ENCODE assay signal across 8 mouse cellular contexts in the genomic region with DNA sequence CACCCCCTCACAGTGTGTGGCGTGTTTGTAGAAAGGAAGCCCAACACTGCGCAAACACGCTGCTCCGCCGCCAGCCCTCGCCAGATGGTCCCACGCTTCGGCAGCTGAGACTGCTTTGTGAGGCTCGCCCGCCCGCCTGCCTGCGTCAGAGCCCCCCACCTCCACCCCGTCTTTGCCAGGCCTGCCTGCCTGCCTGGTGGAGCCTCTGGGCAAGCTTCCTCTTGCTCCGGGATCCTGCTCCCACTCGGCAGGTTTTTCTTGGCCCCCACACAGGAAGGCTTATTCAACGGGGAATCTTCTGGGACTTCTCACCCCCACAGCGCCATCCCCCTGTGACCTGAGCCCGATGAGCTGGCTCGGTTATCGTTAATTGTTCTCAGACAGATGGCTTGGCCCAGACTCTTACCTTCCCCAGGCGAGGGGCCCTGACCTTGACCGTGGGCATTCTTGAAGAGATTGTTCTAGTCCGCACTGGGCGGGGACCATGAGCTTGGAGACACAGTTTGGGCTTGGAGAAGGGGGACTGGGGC. TPM values are rescaled to one million over a fixed set of nuclear protein-coding genes. Genes with fewer than 3 reads are reported as not detected.
DNase-seq lines count a peak whose midpoint lies in the region; ATAC-seq and TF ChIP-seq lines count a peak whose summit lies in the region.

No protein-coding gene starts in this region.

- no peak for TF ChIP-seq CTCF in heart, adult 2 months (IDR thresholded peaks at IDR 0.05)

- H3K27ac ChIP-seq in embryonic facial prominence, embryonic 13.5 days, result peak overlapping the region; percentile 94
- peak overlapping the region; percentile 73 for H3K27ac ChIP-seq in heart, adult 2 months
- peak overlapping the region; percentile 57 for H3K27ac ChIP-seq in kidney, embryonic 15.5 days
- H3K27ac ChIP-seq in limb, embryonic 11.5 days (replicated peaks; ENCODE audit: low read depth, low read length), result peak overlapping the region; percentile 70
- peak overlapping the region; percentile 87 for H3K27ac ChIP-seq in neural tube, embryonic 11.5 days (ENCODE audit: low read depth, low read length)

- H3K36me3 ChIP-seq in embryonic facial prominence, embryonic 13.5 days, result no peaks in the 10 kb centered on the region
- H3K36me3 ChIP-seq in heart, adult 2 months (ENCODE audit: control insufficient read depth, insufficient read depth, low read length), result no peaks in the 10 kb centered on the region
- no peaks in the 10 kb centered on the region for H3K36me3 ChIP-seq in kidney, embryonic 15.5 days
- no peaks in the 10 kb centered on the region for H3K36me3 ChIP-seq in limb, embryonic 11.5 days (ENCODE audit: control insufficient read depth, insufficient read depth, low read length)
- no peaks in the 10 kb centered on the region for H3K36me3 ChIP-seq in neural tube, embryonic 11.5 days (ENCODE audit: control insufficient read depth, insufficient read depth, low read length)

- TF ChIP-seq EP300 in heart, adult 2 months (IDR thresholded peaks at IDR 0.05; ENCODE audit: insufficient read depth, low read depth, low read length), result no peak

- TF ChIP-seq POLR2A in heart, adult 2 months (IDR thresholded peaks at IDR 0.05; ENCODE audit: insufficient read depth, low read depth, low read length), result no peak

- WGBS in embryonic facial prominence, embryonic 13.5 days, result 4% methylated on average over 24 of the region's 24 CpGs
- WGBS in heart, adult 2 months, result 6% methylated on average over 24 of the region's 24 CpGs
- WGBS in kidney, embryonic 15.5 days, result 6% methylated on average over 24 of the region's 24 CpGs
- 7% methylated on average over 24 of the region's 24 CpGs for WGBS in limb, embryonic 11.5 days
- 7% methylated on average over 24 of the region's 24 CpGs for WGBS in neural tube, embryonic 11.5 days

- H3K9ac ChIP-seq in embryonic facial prominence, embryonic 13.5 days, result peak overlapping the region; percentile 71
- peak overlapping the region; percentile 52 for H3K9ac ChIP-seq in heart, adult 2 months (ENCODE audit: low read depth, low read length)
- H3K9ac ChIP-seq in kidney, embryonic 15.5 days, result peak overlapping the region; percentile 36; the same call in 1 of the 2 replicates
- peak overlapping the region; percentile 67 for H3K9ac ChIP-seq in limb, embryonic 11.5 days (ENCODE audit: low read length)
- H3K9ac ChIP-seq in neural tube, embryonic 11.5 days (ENCODE audit: low read length), result peak overlapping the region; percentile 58

- H3K79me2 ChIP-seq in heart, adult 2 months (replicated peaks; ENCODE audit: control insufficient read depth, insufficient read depth, low read length), result no peaks in the 10 kb centered on the region

- intact Hi-C loops in heart, adult 2 months (cut with DNase I), result no loop called here

- peak; percentile 50 for DNase-seq in ovary, adult 18-20 months (ENCODE audit: low spot score)
- no peak for DNase-seq in ovary, postnatal 10 days (ENCODE audit: low spot score)
- DNase-seq in heart, adult 2 months, result peak; percentile 67 to 69
- DNase-seq in limb, embryonic 11.5 days (ENCODE audit: low spot score), result peak; percentile 84
- peak; percentile 85 for DNase-seq in neural tube, embryonic 11.5 days (ENCODE audit: low spot score)
- peak; percentile 92 for DNase-seq in thymus, postnatal 0 days (ENCODE audit: low spot score)

- no peaks in the 10 kb centered on the region for H3K9me3 ChIP-seq in embryonic facial prominence, embryonic 13.5 days
- H3K9me3 ChIP-seq in kidney, embryonic 15.5 days (replicated peaks), result no peaks in the 10 kb centered on the region
- no peaks in the 10 kb centered on the region for H3K9me3 ChIP-seq in limb, embryonic 11.5 days (ENCODE audit: control insufficient read depth, low read length)
- no peaks in the 10 kb centered on the region for H3K9me3 ChIP-seq in neural tube, embryonic 11.5 days (ENCODE audit: control insufficient read depth, low read length)

- peak overlapping the region; percentile 59 for H3K4me2 ChIP-seq in embryonic facial prominence, embryonic 13.5 days
- H3K4me2 ChIP-seq in kidney, embryonic 15.5 days, result peak overlapping the region; percentile 55
- peak overlapping the region; percentile 44 for H3K4me2 ChIP-seq in limb, embryonic 11.5 days (ENCODE audit: low read depth, severe bottlenecking)
- peak overlapping the region; percentile 33 for H3K4me2 ChIP-seq in neural tube, embryonic 11.5 days (ENCODE audit: low read depth)

- peaks cover 17% of the 10 kb centered on the region for H3K4me1 ChIP-seq in embryonic facial prominence, embryonic 13.5 days
- peaks cover 10% of the 10 kb centered on the region for H3K4me1 ChIP-seq in heart, adult 2 months (ENCODE audit: control insufficient read depth, insufficient read depth, low read length)
- H3K4me1 ChIP-seq in kidney, embryonic 15.5 days, result peaks cover 29% of the 10 kb centered on the region
- peaks cover 11% of the 10 kb centered on the region for H3K4me1 ChIP-seq in limb, embryonic 11.5 days (ENCODE audit: control insufficient read depth, insufficient read depth, low read length)
- H3K4me1 ChIP-seq in neural tube, embryonic 11.5 days (ENCODE audit: control insufficient read depth, insufficient read depth, low read length), result peaks cover 20% of the 10 kb centered on the region; the same call in 1 of the 2 replicates

- peak overlapping the region; percentile 33 for H3K4me3 ChIP-seq in embryonic facial prominence, embryonic 13.5 days
- H3K4me3 ChIP-seq in heart, adult 2 months, result no peak overlapping the region; the same call in 1 of the 2 replicates
- peak overlapping the region; percentile 25 for H3K4me3 ChIP-seq in kidney, embryonic 15.5 days (replicated peaks)
- peak overlapping the region; percentile 12; the same call in 1 of the 2 replicates for H3K4me3 ChIP-seq in limb, embryonic 11.5 days (ENCODE audit: low read depth, low read length)
- peak overlapping the region; percentile 8; the same call in 1 of the 2 replicates for H3K4me3 ChIP-seq in neural tube, embryonic 11.5 days (ENCODE audit: low read depth, low read length)

- H3K27me3 ChIP-seq in embryonic facial prominence, embryonic 13.5 days, result 0 out of 2 replicates have a peak, but pooled peaks cover 6% of the 10 kb centered on the region
- no peaks in the 10 kb centered on the region for H3K27me3 ChIP-seq in heart, adult 2 months (ENCODE audit: control insufficient read depth, insufficient read depth, low read length)
- H3K27me3 ChIP-seq in kidney, embryonic 15.5 days, result peaks cover 6% of the 10 kb centered on the region; the same call in 1 of the 2 replicates
- no peaks in the 10 kb centered on the region for H3K27me3 ChIP-seq in limb, embryonic 11.5 days (ENCODE audit: control insufficient read depth, insufficient read depth, low read length)
- H3K27me3 ChIP-seq in neural tube, embryonic 11.5 days (ENCODE audit: control insufficient read depth, insufficient read depth, low read length), result no peaks in the 10 kb centered on the region

- peak; percentile 77 for ATAC-seq in embryonic facial prominence, embryonic 13.5 days (ENCODE audit: insufficient number of reproducible peaks, insufficient read depth, low FRiP score, low TSS enrichment, low read depth)
- peak; percentile 52 for ATAC-seq in kidney, embryonic 15.5 days (replicated peaks; ENCODE audit: low FRiP score)
- peak; percentile 80 for ATAC-seq in limb, embryonic 11.5 days (ENCODE audit: insufficient number of reproducible peaks, low FRiP score, low TSS enrichment, low read depth)
- ATAC-seq in neural tube, embryonic 11.5 days (ENCODE audit: insufficient read depth, low FRiP score, low TSS enrichment), result peak; percentile 79

RNA-seq across cellular contexts. Expression of a gene that starts 37.0 kb away (rescaled TPM):
- 35.1 and 36.2 TPM in 2 replicates for polyA plus RNA-seq in embryonic facial prominence, embryonic 13.5 days (2015; fragmentation: Nextera tagmentation; extraction: Ambion mirVana)
- 10 to 100 TPM; 73.5 to 77.5 TPM for total RNA-seq in heart, adult 2 months (2021)
- polyA plus RNA-seq in heart, adult 2 months (2012; rRNA removed), result 27.9 and 39.1 TPM in 2 replicates
- 27.5 and 28.8 TPM in 2 replicates for polyA plus RNA-seq in kidney, embryonic 15.5 days (2015; fragmentation: Nextera tagmentation; extraction: Ambion mirVana)
- polyA plus RNA-seq in limb, embryonic 11.5 days (2014; fragmentation: Nextera tagmentation; extraction: Ambion mirVana), result 23.6 and 24.3 TPM in 2 replicates
- 23.6 and 24.3 TPM in 2 replicates for polyA plus RNA-seq in neural tube, embryonic 11.5 days (2014; fragmentation: Nextera tagmentation; extraction: Ambion mirVana)
- polyA plus RNA-seq in thymus, postnatal 0 days (2015; fragmentation: Nextera tagmentation; extraction: Ambion mirVana), result 14.3 and 19.8 TPM in 2 replicates
